Comparison of ENCODE assay signal across 15 mouse cellular contexts in the genomic region with DNA sequence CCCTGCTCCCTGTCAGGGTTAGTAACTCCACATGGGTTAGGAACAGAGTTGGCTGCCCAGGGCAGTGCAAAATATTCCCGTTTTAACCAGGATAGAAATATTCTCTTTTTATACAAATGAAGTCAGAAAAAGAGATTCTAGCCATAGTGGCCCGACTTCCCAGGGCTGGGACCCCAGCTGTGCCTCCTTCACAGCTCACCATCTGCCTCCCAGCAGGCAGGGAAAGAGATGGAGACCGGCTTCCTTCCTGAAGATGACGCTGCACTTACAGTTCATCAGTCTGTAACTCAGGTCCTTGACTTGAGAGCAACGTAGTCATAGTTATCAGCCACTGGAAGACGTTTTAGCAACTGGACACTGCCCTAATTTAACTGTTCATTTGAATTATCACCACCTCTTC.
"Had no signal": no experiment of that assay in that cellular context is flagged by ENCODE, and none has a peak within 500 bp of the region (broad histone marks: within the 10 kb centered on the region; RNA-seq: fewer than 3 reads in every experiment).

No protein-coding gene starts in this region.

- H3K4me1 ChIP-seq: limb, embryonic 13.5 days; liver, embryonic 15.5 days; midbrain, embryonic 12.5 days; neural tube, embryonic 13.5 days had no signal

- H3K27ac ChIP-seq: limb, embryonic 13.5 days; liver, embryonic 15.5 days; midbrain, embryonic 12.5 days; neural tube, embryonic 13.5 days had no signal

- H3K9ac ChIP-seq: limb, embryonic 13.5 days; liver, embryonic 15.5 days; lung, embryonic 14.5 days; midbrain, embryonic 12.5 days; neural tube, embryonic 13.5 days had no signal

- H3K36me3 ChIP-seq: limb, embryonic 13.5 days; liver, embryonic 15.5 days; midbrain, embryonic 12.5 days; neural tube, embryonic 13.5 days had no signal

- H3K4me3 ChIP-seq: limb, embryonic 13.5 days; liver, embryonic 15.5 days; midbrain, embryonic 12.5 days; neural tube, embryonic 13.5 days had no signal

- H3K27me3 ChIP-seq: liver, embryonic 15.5 days; midbrain, embryonic 12.5 days; neural tube, embryonic 13.5 days had no signal

- ATAC-seq: midbrain, embryonic 16.5 days had no signal

- H3K4me2 ChIP-seq: limb, embryonic 13.5 days; liver, embryonic 15.5 days; lung, embryonic 14.5 days; midbrain, embryonic 12.5 days; neural tube, embryonic 13.5 days had no signal

- DNase-seq: kidney, adult 2 months; left cerebral cortex, postnatal 4 days; lung, embryonic 14.5 days; lung, postnatal 10 days; lung, postnatal 4 days; retina, postnatal 1 day; right cerebral cortex, postnatal 4 days; spleen, adult 18-20 months; thymus, adult 2 months; thymus, postnatal 25 days had no signal

- H3K9me3 ChIP-seq: limb, embryonic 13.5 days; liver, embryonic 15.5 days; midbrain, embryonic 12.5 days; neural tube, embryonic 13.5 days had no signal
